Mouse (Mus musculus): ENCODE measurements around the gene Sesn1. TPM values are rescaled to one million over a fixed set of nuclear protein-coding genes. Genes with fewer than 3 reads are reported as not detected.

The Sesn1 gene
- polyA plus RNA-seq, 1 experiment: 12.7 TPM

DNA sequence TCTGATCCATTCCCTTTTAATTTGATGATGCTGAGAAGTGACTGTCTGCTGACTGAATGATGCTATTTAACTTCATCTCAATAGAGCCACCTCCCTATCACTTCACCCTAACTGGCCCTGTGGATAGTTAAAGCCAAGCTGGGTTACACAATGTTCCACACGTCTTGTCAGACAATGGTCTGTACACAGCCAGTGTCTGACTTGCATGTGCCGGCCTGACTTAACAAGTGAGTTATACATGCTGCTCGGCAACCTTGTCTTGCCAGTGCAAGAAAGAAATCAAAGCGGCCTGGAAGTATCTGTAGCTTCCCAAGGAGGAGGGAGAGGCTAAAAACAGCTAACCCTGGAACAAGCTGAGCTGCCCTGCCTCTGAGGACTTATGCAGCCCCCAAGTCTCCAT is 71.7 kb downstream of the Sesn1 start:
- H3K4me3 ChIP-seq (ENCODE audit: control insufficient read depth, low read depth, low read length): no peak overlapping the region
- no peaks in the 10 kb centered on the region for H3K36me3 ChIP-seq (ENCODE audit: control insufficient read depth, insufficient read depth, low read length)
- H3K27me3 ChIP-seq (ENCODE audit: control insufficient read depth, insufficient read depth, low read length): no peaks in the 10 kb centered on the region
- H3K4me1 ChIP-seq (ENCODE audit: control insufficient read depth, insufficient read depth, low read length): peaks cover under 1% of the 10 kb centered on the region; the same call in 1 of the 2 replicates
- H3K27ac ChIP-seq (ENCODE audit: control insufficient read depth, insufficient read depth, low read depth, low read length): no peak overlapping the region; the same call in 1 of the 2 replicates
- TF ChIP-seq POLR2A (IDR thresholded peaks at IDR 0.05; ENCODE audit: control insufficient read depth, low read depth, low read length) (no peak), CTCF (IDR thresholded peaks at IDR 0.05; ENCODE audit: control insufficient read depth, insufficient read depth, insufficient replicate concordance, low read depth, low read length) (no peak)

DNA sequence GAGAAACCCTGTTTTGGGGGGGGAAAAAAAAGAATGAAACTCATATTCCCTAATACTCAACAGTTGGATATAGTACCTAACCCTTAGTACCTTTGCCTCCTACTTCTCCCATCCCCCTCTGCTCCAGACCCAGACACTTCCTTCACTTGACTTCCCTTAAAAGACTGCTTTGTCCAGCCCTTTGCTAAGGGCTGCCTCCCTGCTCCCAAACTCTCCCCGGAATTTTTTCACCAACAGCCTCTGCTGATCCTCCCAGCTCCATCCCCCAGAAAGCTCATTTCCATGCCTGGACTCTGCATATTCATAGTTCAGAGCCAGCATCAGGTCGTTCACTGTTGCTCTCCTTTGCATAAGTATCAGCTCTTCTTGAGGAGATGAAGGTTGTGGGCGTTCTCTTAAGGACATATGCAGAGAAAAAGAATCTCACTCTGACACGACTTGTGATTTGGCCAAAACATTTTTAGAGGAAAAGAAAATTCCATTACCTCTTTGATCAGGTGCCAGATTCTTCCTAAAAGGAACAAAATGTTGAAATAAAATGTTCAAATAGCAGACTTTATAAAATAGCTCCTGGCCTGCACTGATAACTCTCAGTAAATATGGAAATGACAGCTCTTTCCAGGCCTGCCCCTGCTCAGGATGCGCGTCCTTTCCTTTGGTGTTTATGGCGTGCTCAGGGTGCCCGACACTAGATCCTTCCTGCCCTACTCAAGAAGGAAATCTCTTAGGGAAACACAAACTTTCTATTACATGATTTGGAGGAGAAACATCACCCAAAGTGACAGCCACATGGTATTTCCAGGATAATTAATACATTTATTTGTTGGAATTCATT is 74.2 kb downstream of the Sesn1 start:
- no peak overlapping the region for H3K4me3 ChIP-seq (ENCODE audit: control insufficient read depth, low read depth, low read length)
- no peak overlapping the region for H3K27ac ChIP-seq (ENCODE audit: control insufficient read depth, insufficient read depth, low read depth, low read length)
- no peaks in the 10 kb centered on the region for H3K27me3 ChIP-seq (ENCODE audit: control insufficient read depth, insufficient read depth, low read length)
- TF ChIP-seq POLR2A (IDR thresholded peaks at IDR 0.05; ENCODE audit: control insufficient read depth, low read depth, low read length) (no peak), CTCF (IDR thresholded peaks at IDR 0.05; ENCODE audit: control insufficient read depth, insufficient read depth, insufficient replicate concordance, low read depth, low read length) (no peak)
- peaks cover 5% of the 10 kb centered on the region for H3K4me1 ChIP-seq (ENCODE audit: control insufficient read depth, insufficient read depth, low read length)
- H3K36me3 ChIP-seq (ENCODE audit: control insufficient read depth, insufficient read depth, low read length): no peaks in the 10 kb centered on the region

DNA sequence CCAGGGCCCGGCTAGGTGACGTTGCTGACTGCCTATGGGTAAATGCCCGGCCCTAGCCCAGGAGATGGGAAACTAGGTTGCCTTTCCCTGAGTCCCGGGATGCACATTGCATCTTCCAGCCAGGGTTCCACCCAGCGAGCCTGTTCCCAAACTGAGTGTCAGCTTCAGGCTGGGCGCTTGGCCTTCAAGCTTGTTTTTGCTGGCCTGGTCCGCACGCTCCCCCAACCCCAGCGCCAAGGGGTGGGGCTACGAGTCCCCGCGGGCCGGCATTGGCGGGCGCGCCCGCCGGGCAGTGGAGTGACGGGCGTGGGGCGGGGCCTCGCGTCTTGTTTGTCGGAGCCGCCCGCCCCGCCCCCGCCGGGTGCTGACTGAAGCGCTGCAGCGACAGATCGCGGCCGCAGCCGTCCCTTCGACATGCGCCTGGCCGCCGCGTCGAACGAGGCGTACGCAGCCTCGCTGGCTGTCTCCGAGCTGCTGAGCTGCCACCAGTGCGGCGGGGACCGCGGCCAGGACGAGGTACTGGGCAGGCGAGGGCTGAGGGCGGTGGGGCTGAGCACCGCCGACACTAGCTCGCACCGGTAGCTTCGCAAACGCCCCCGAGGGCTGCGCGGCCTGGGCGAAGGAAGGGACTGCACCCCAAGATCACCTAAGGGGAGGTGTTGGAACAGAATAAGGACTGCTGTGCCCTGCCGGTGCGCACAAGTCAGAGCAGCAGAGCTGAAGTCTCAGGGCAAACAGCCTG is 77.5 kb downstream of the Sesn1 start:
- TF ChIP-seq CTCF (IDR thresholded peaks at IDR 0.05; ENCODE audit: control insufficient read depth, insufficient read depth, insufficient replicate concordance, low read depth, low read length) (0 out of 2 replicates have a peak, but pooled peaks have one; percentile 13), POLR2A (IDR thresholded peaks at IDR 0.05; ENCODE audit: control insufficient read depth, low read depth, low read length) (peak; percentile 85)
- Histone ChIP-seq H3K36me3 (ENCODE audit: control insufficient read depth, insufficient read depth, low read length) (no peaks in the 10 kb centered on the region), H3K4me1 (ENCODE audit: control insufficient read depth, insufficient read depth, low read length) (peaks cover 5% of the 10 kb centered on the region), H3K27ac (ENCODE audit: control insufficient read depth, insufficient read depth, low read depth, low read length) (peak overlapping the region; percentile 86), H3K4me3 (ENCODE audit: control insufficient read depth, low read depth, low read length) (peak overlapping the region; percentile 85), H3K27me3 (ENCODE audit: control insufficient read depth, insufficient read depth, low read length) (no peaks in the 10 kb centered on the region)

DNA sequence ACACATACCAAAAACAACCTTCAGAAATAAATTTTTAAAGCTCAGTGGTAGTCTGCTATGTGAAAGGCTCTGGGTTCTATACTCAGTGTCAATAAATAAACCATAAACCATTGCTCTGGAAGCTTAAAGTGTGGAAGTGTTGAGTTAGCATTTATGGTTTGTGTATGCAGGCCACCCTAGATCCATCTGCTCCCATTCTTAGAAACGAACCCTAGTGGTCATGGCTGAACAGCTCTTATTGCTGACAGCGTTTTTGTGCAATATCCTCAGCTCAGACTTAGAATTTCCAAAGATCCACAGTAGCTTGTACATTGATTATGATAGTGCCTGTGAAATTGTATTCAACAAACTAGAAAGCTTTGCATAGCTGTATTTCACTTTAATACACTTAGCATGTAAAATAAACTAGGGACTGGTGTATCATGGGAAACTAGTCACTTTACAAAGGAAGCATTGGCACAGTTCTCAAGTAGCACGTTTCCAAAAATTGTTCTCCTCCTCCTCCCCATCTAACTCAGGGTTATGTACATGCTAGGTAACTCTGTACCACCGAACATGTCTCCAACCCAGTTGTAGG is 78.7 kb downstream of the Sesn1 start:
- Histone ChIP-seq H3K4me1 (ENCODE audit: control insufficient read depth, insufficient read depth, low read length) (peaks cover 5% of the 10 kb centered on the region), H3K36me3 (ENCODE audit: control insufficient read depth, insufficient read depth, low read length) (no peaks in the 10 kb centered on the region), H3K27me3 (ENCODE audit: control insufficient read depth, insufficient read depth, low read length) (no peaks in the 10 kb centered on the region), H3K27ac (ENCODE audit: control insufficient read depth, insufficient read depth, low read depth, low read length) (no peak overlapping the region), H3K4me3 (ENCODE audit: control insufficient read depth, low read depth, low read length) (no peak overlapping the region)
- TF ChIP-seq POLR2A (IDR thresholded peaks at IDR 0.05; ENCODE audit: control insufficient read depth, low read depth, low read length): no peak
- no peak for TF ChIP-seq CTCF (IDR thresholded peaks at IDR 0.05; ENCODE audit: control insufficient read depth, insufficient read depth, insufficient replicate concordance, low read depth, low read length)

DNA sequence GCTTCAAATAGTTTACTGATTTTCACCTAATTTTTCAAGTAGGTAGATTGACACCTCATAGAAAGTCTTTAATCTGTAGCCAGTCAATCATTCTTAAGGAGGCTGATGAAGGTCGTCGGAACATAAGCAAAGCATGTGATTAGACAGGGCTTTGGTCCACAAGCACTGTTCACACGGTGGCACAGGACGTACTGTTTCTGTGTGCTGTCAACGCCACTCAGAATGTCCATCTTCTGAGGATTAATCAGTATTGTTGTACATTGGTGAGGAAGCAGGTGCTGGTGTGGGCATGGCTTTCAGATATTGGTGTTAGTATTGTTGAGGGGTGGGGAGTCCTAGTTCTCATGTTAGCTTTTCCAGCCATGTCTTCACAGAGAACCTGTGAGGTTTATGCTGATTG is 79.8 kb downstream of the Sesn1 start:
- no peak overlapping the region for H3K27ac ChIP-seq (ENCODE audit: control insufficient read depth, insufficient read depth, low read depth, low read length)
- H3K36me3 ChIP-seq (ENCODE audit: control insufficient read depth, insufficient read depth, low read length): no peaks in the 10 kb centered on the region
- H3K27me3 ChIP-seq (ENCODE audit: control insufficient read depth, insufficient read depth, low read length): no peaks in the 10 kb centered on the region

DNA sequence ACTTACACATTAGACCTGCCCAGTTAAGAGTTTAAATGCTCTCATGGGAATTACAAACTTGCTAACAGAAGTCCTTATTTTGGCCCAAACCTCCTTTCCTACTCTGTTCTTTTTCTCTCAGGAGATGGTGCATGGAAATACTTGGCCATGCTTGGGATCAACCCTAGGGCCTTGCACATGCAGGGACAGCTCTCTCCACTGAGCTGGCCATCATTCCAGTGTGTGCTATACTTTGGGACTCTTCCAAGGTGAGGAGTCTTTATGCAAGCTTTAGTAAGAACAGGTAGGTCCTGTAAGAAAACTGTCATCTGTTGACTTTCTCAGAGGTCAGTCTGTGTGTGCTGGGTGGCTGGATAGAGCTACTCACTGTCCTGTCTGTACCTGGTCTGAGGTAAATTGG is 80.8 kb downstream of the Sesn1 start:
- Histone ChIP-seq H3K4me1 (ENCODE audit: control insufficient read depth, insufficient read depth, low read length) (peaks cover 5% of the 10 kb centered on the region), H3K4me3 (ENCODE audit: control insufficient read depth, low read depth, low read length) (no peak overlapping the region), H3K36me3 (ENCODE audit: control insufficient read depth, insufficient read depth, low read length) (no peaks in the 10 kb centered on the region), H3K27me3 (ENCODE audit: control insufficient read depth, insufficient read depth, low read length) (no peaks in the 10 kb centered on the region), H3K27ac (ENCODE audit: control insufficient read depth, insufficient read depth, low read depth, low read length) (no peak overlapping the region)
- no peak for TF ChIP-seq CTCF (IDR thresholded peaks at IDR 0.05; ENCODE audit: control insufficient read depth, insufficient read depth, insufficient replicate concordance, low read depth, low read length)
- TF ChIP-seq POLR2A (IDR thresholded peaks at IDR 0.05; ENCODE audit: control insufficient read depth, low read depth, low read length): no peak

More for the DNA sequence above, 79.8 kb downstream of the Sesn1 start:
- TF ChIP-seq CTCF (IDR thresholded peaks at IDR 0.05; ENCODE audit: control insufficient read depth, insufficient read depth, insufficient replicate concordance, low read depth, low read length) (no peak), POLR2A (IDR thresholded peaks at IDR 0.05; ENCODE audit: control insufficient read depth, low read depth, low read length) (no peak)
- Histone ChIP-seq H3K4me1 (ENCODE audit: control insufficient read depth, insufficient read depth, low read length) (peaks cover 5% of the 10 kb centered on the region), H3K4me3 (ENCODE audit: control insufficient read depth, low read depth, low read length) (no peak overlapping the region)

DNA sequence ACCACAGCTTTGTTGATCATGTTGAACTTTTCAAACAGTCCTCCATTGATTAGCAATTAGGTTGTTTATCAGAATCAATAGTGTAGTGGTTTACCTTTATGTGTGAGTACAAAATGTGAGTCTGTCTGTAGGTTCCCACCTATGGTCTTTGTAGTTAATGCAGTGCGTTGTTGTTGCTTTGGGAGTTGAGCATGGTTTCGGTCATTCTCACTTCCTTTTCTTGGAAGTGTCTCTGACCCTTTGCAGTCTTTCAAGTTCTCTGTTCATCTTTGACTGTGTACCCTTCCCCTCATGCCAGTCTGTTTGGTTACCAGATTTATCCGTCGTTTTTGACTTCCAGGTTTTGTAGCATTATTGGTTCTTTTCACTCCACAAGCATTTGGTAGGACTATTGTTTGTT is 81.6 kb downstream of the Sesn1 start:
- Histone ChIP-seq H3K36me3 (ENCODE audit: control insufficient read depth, insufficient read depth, low read length) (no peaks in the 10 kb centered on the region), H3K27ac (ENCODE audit: control insufficient read depth, insufficient read depth, low read depth, low read length) (no peak overlapping the region), H3K27me3 (ENCODE audit: control insufficient read depth, insufficient read depth, low read length) (no peaks in the 10 kb centered on the region), H3K4me1 (ENCODE audit: control insufficient read depth, insufficient read depth, low read length) (peaks cover 5% of the 10 kb centered on the region), H3K4me3 (ENCODE audit: control insufficient read depth, low read depth, low read length) (no peak overlapping the region)
- no peak for TF ChIP-seq POLR2A (IDR thresholded peaks at IDR 0.05; ENCODE audit: control insufficient read depth, low read depth, low read length)
